Mouse (Mus musculus): ENCODE measurements around the gene Nepn.

Nepn gene

DNA sequence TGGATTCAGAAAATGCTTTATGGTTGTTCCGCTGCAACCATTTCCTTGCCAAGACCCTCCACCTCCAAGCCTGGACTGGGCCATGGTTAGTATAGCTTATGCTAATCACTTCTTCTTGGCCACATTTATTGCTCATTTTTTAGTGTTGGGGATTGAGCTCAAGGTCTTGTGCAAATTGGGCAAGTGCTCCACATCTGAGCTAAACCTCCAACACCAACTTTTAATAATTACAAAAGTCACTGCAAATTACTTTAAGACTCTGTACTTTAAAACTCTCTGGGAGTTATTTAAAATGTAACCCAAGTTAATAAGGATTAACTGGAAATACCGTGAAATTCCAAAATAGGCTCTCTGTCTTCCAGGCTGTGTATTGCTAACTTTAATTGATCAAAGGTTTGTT, 18.8 kb downstream of the Nepn start:
- DNase-seq = no peak

GRCm38 (mm10) chr10:52415020-52415419, 26.2 kb downstream of the Nepn start:
- DNase-seq = no peak

DNA sequence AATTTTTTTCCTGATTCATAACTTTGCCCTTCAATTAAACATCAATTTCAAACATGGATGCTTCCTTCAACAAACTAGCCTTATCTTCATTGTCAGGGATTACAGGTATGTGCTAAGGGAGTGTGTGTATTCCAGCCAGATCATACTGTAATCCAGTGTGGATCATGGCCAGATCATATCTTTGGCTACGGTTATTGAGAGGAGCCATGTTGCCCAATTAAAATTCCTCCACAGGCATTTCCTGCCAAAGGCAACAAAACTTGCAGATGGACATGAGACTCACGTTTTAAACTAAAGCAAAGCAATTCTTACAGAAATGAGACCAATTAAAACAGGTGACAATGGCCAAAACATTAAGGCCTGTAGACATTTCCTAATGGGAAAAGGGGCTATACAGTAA, 27.7 kb downstream of the Nepn start:
- DNase-seq = peak; percentile 15

DNA sequence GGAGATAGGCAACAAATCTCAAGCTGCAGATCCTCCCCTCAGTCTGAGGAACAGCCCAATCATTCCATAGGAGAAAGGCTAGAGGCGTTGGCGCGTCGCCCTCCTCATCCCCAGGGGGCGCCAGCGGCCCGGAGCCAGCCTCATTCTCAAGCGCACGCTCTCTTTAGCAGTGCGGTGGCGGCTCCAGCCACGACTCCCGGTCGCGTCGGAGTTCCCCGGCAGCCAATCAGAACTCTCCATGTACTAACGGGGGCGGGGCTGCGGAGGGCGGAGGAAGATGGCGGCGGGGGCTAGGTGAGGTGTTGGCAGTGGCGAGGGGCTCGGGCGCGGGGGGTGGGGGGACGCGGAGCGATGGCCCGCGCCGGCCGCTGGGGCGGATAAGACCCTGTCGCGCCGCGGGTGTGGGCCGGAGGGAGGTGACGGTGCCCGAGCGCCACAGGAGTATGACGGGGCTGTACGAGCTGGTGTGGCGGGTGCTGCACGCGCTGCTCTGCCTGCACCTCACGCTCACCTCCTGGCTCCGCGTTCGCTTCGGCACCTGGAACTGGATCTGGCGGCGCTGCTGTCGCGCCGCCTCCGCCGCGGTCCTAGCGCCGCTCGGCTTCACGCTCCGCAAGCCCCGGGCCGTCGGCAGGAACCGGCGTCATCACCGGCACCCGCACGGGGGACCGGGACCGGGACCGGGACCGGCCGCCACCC, 28.7 kb downstream of the Nepn start, which contains the start of gene Nus1:
Gene Nus1 (plus strand): TSS at position 249 of the 699 bp plus-strand sequence.
- peak; percentile 98 for DNase-seq

DNA sequence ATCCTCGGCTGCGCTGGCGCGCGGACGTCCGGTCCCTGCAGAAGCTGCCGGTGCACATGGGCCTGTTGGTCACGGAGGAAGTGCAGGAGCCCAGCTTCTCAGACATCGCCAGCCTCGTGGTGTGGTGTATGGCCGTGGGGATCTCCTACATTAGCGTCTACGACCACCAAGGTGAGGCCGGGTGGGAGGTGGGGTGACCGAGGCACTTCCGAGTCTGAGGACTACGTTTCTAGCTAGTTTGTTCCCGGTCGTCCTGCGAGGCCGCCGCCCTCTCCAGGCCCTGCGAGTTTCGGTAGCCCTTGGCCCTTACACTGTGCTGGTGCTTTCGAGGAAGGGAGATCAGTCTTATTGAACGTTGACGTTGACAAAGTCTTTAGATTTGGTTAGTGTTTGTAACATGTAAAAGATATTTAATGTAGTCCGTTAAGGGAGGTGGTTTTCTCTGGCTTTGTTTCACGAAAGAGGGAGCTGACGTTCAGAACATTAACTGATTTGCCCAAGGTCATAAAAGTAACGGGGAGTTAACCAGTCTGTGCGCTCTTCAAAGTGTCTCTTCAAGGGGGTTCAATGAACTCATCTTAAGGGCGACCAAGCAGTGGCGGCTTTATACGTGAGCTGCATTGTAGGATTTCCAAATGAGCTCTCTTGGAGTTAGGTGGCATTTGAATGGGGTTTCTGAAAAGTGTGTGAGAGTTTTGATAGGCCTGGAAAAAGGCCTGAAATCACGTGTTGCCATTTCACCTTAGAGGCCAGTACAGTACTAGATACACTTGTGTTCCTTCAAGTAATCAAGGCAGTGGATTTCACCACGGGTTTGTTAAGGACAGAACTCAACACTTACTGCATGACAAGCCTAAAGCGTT, 29.5 kb downstream of the Nepn start:
- no peak for DNase-seq

DNA sequence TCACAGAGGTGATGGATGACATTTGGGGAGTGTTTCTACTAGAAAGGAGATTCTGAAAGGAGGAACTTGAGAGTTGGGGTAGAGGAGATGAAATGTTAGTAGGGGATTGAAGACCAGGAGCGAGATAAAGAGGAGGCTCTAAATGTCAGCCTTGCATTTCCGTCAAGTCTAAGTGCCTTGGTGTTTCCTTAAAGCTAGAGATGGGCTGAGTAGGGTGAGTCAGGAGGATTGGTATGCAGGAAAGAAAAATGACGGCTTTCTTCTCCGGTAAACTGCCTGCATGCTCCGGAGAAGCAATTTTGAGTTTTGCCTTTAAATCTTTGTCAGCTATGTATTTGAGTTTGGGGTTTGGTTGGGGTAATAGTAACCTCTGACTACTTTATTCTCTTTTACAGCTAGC, 30.2 kb downstream of the Nepn start:
- no peak for DNase-seq

DNA sequence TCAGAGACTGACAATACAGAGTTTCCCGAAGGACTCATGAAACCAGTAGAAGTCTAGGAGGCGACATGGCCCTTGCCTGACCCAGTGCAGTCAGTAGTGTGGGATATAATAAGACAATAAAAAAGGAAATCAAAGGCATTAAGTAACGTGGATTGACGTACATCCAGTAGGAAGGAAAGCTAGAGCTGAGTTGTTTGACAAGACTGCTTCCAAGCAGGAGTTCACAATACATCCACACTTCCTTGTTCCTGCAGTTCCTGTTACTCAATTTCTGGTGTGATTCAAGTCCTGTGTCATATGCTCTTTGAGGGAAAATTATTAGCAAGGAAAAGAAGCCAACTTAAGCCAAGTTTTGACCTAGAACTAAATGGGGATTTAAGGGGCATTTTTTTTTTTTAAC, 30.6 kb downstream of the Nepn start:
- DNase-seq = no peak

DNA sequence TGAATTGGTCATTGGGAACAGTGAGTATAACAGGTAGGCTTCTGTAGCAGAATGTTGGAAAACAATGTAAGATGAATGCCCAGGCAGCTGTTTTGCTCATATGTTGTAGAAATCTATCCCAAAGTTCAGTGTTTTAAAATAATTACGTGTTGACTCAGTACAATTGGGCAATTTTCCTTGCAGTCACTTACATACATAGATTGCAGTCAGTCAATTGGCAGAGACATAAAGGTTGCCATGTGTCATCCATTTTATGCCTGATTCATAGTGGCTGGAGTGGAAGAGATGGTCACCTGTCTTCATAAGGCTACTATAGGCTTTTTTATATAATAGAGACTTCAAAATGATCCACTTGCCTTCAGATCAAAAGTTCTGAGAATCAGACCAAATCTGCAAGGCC, 31.8 kb downstream of the Nepn start:
- DNase-seq = no peak

GRCm38 (mm10) chr10:52421716-52422115, 32.9 kb downstream of the Nepn start:
- DNase-seq = no peak

GRCm38 (mm10) chr10:52423097-52423496, 34.3 kb downstream of the Nepn start:
- DNase-seq = no peak

DNA sequence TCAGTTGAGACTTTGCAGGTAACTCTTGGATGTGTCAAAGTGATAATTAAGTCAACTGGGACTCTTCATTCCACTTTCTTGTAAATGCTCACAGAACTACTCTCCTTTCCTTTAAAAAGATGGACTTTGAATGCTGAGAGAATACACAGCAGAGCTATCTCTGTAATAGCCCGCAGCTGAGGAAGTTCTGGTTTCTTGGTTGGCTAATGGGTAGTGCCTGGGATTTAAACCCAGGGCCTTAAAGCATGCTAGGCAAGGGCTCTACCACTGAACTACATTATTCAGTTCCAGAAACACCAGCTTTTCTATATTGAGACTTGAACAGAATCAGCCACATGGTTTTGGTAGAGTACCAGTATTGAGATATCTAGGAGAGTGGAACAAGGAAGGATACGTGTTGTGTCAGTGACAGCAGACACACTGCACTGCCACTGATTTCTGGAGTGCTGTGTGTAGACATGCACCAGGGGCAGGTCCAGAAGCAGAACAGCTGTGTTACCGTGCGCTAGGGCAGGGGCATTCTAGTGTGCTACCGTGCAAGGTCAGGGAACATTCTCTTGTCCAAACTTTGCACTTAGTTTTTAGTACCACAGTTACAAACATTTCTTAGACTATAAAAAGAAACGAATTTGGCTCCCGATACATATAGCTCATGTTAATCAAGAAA, 37.7 kb downstream of the Nepn start:
- no peak for DNase-seq

GRCm38 (mm10) chr10:52427634-52428415, 39.1 kb downstream of the Nepn start:
- DNase-seq = no peak

- no peak for DNase-seq
Observed at GRCm38 (mm10) chr10:52430953-52431352, 42.2 kb downstream of the Nepn start.

DNA sequence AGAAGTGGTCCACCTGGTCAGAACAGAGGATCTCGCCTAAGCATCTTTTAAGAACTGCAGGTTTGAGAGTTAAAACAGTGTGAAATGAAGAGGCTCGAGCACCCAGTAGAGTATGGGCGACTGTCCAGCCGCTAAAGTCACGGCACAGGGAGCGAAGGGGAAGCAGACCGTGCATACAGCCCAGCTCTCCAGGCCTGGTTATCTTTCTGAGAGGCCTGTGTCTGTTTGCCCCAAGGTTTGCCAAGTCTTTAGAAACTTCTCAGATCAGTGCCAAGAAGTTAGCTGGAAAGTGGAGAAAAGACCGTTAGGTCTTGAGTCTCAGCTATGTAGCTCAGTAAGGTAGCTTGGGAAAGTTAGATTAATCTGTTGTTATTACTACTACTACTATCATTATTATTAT, 46.1 kb downstream of the Nepn start:
- no peak for DNase-seq

All from cerebellum, adult 11-12 months (tissue).